Mouse (Mus musculus): Measurements from ENCODE around the gene Flg2.

Flg2 gene

GRCm38 (mm10) chr3:93196978-93197377, at the start of gene Flg2:
TSS of gene Flg2 (plus strand) at chr3:93197278.
- DNase-seq (ENCODE audit: low spot score), result no peak

- DNase-seq (ENCODE audit: low spot score), result no peak
Measured at GRCm38 (mm10) chr3:93162502-93162901, 34.6 kb upstream of the Flg2 start.

GRCm38 (mm10) chr3:93162996-93163592, 34.0 kb upstream of the Flg2 start:
- DNase-seq (ENCODE audit: low spot score), result no peak

GRCm38 (mm10) chr3:93180856-93181255, 16.2 kb upstream of the Flg2 start:
- no peak for DNase-seq (ENCODE audit: low spot score)

GRCm38 (mm10) chr3:93201955-93202354, 4.9 kb downstream of the Flg2 start:
- DNase-seq (ENCODE audit: low spot score), result no peak

GRCm38 (mm10) chr3:93202499-93202898, 5.4 kb downstream of the Flg2 start:
- DNase-seq (ENCODE audit: low spot score), result no peak
